Mouse (Mus musculus) hindbrain, embryonic 11.5 days (tissue): Measurements from ENCODE around the gene Nmnat2. TPM values are rescaled to one million over a fixed set of nuclear protein-coding genes. Genes with fewer than 3 reads are reported as not detected.

Source experiments
- polyA plus RNA-seq: library from polyadenylated mRNA; unstranded; fragments of >200 nt; fragmentation: Nextera tagmentation; extraction: Ambion mirVana; gene quantifications from 2 replicates; pipeline ENCODE4 v1.2.1, GENCODE M21; 2014

The Nmnat2 gene
- polyA plus RNA-seq, 1 experiment from 2014 or later: 36.7 TPM

Other genes with a start within 250 kb of the Nmnat2 start
- not detected in 2 replicates for gene Apobec4, start 204.4 kb upstream of the Nmnat2 start, polyA plus RNA-seq
- 26.6 and 27.5 TPM in 2 replicates for gene Rgl1, start 188.6 kb upstream of the Nmnat2 start, polyA plus RNA-seq
- gene Arpc5, start 188.5 kb upstream of the Nmnat2 start, polyA plus RNA-seq: 339 and 340 TPM in 2 replicates
- gene Ncf2, start 154.8 kb upstream of the Nmnat2 start, polyA plus RNA-seq: 3.4 and 5.0 TPM in 2 replicates
- gene Smg7, start 52.3 kb upstream of the Nmnat2 start, polyA plus RNA-seq: 45.4 and 49.4 TPM in 2 replicates
- 0.77 and 1.0 TPM in 2 replicates for gene Lamc2, start 231.5 kb downstream of the Nmnat2 start, polyA plus RNA-seq